In genomic region chr17:35833239-35833751, GRCm38 (mm10) we compare ENCODE assay signal across 8 mouse cellular contexts. TPM values are rescaled to one million over a fixed set of nuclear protein-coding genes. Genes with fewer than 3 reads are reported as not detected.
DNase-seq lines count a peak whose midpoint lies in the region; ATAC-seq lines count a peak whose summit lies in the region.
"Had no signal": no experiment of that assay in that cellular context is flagged by ENCODE, and none has a peak within 500 bp of the region (broad histone marks: within the 10 kb centered on the region; RNA-seq: fewer than 3 reads in every experiment).

No protein-coding gene starts in this region.

- 28% methylated on average over 5 of the region's 5 CpGs for WGBS in hindbrain, embryonic 10.5 days
- WGBS in hindbrain, embryonic 16.5 days = 24% methylated on average over 5 of the region's 5 CpGs
- whole genome bisulfite sequencing in embryonic facial prominence, embryonic 10.5 days = 26% methylated on average over 5 of the region's 5 CpGs
- WGBS in midbrain, embryonic 11.5 days = 25% methylated on average over 5 of the region's 5 CpGs

- H3K9ac ChIP-seq in hindbrain, embryonic 16.5 days (ENCODE audit: low read depth, low read length) = no peak overlapping the region
- no peak overlapping the region for H3K9ac ChIP-seq in midbrain, embryonic 11.5 days (ENCODE audit: low read length)

- H3K4me1 ChIP-seq in hindbrain, embryonic 10.5 days (replicated peaks) = peaks cover 42% of the 10 kb centered on the region
- H3K4me1 ChIP-seq in hindbrain, embryonic 16.5 days (ENCODE audit: control insufficient read depth, insufficient read depth, low read depth, low read length) = peaks cover 35% of the 10 kb centered on the region
- peaks cover 37% of the 10 kb centered on the region for H3K4me1 ChIP-seq in embryonic facial prominence, embryonic 10.5 days
- H3K4me1 ChIP-seq in midbrain, embryonic 11.5 days (ENCODE audit: control insufficient read depth, insufficient read depth, low read length) = peaks cover 23% of the 10 kb centered on the region

- H3K27me3 ChIP-seq in hindbrain, embryonic 10.5 days (ENCODE audit: insufficient read depth, poor library complexity, severe bottlenecking) = no peaks in the 10 kb centered on the region
- H3K27me3 ChIP-seq in hindbrain, embryonic 16.5 days (replicated peaks; ENCODE audit: control insufficient read depth, insufficient read depth, low read length) = no peaks in the 10 kb centered on the region
- H3K27me3 ChIP-seq in embryonic facial prominence, embryonic 10.5 days (replicated peaks; ENCODE audit: low read depth, poor library complexity, severe bottlenecking) = no peaks in the 10 kb centered on the region
- H3K27me3 ChIP-seq in midbrain, embryonic 11.5 days (ENCODE audit: control insufficient read depth, insufficient read depth, low read length) = no peaks in the 10 kb centered on the region

- H3K36me3 ChIP-seq in hindbrain, embryonic 10.5 days = peaks cover 81% of the 10 kb centered on the region
- peaks cover 35% of the 10 kb centered on the region for H3K36me3 ChIP-seq in hindbrain, embryonic 16.5 days (ENCODE audit: control insufficient read depth, insufficient read depth, low read length)
- peaks cover 80% of the 10 kb centered on the region for H3K36me3 ChIP-seq in embryonic facial prominence, embryonic 10.5 days (replicated peaks)
- peaks cover 31% of the 10 kb centered on the region for H3K36me3 ChIP-seq in midbrain, embryonic 11.5 days (ENCODE audit: control insufficient read depth, insufficient read depth, low read length)

- no peak for ATAC-seq in hindbrain, embryonic 16.5 days
- no peak for ATAC-seq in midbrain, embryonic 11.5 days (ENCODE audit: low FRiP score)

- DNase-seq in hindbrain, embryonic 10.5 days (ENCODE audit: low spot score) = peak; percentile 39
- DNase-seq in MN1 (ENCODE audit: low spot score) = peak; percentile 50
- DNase-seq in embryonic facial prominence, embryonic 10.5 days (ENCODE audit: low spot score) = no peak
- DNase-seq in midbrain, embryonic 11.5 days (ENCODE audit: low spot score, missing footprints) = peak; percentile 88
- no peak for DNase-seq in testis, postnatal 14 days (ENCODE audit: low spot score)
- DNase-seq in layer of hippocampus, postnatal 25 days (ENCODE audit: extremely low spot score in 1 of 2, low spot score in 1 of 2) = no peak

- peak overlapping the region; percentile 90; the same call in 1 of the 2 replicates for H3K4me3 ChIP-seq in hindbrain, embryonic 10.5 days
- no peak overlapping the region for H3K4me3 ChIP-seq in hindbrain, embryonic 16.5 days (ENCODE audit: low read length)
- H3K4me3 ChIP-seq in embryonic facial prominence, embryonic 10.5 days = peak overlapping the region; percentile 70; the same call in 1 of the 2 replicates
- no peak overlapping the region for H3K4me3 ChIP-seq in midbrain, embryonic 11.5 days (ENCODE audit: low read depth, low read length)
- H3K4me3 ChIP-seq: layer of hippocampus, adult 2 months had no signal

- no peaks in the 10 kb centered on the region for H3K9me3 ChIP-seq in hindbrain, embryonic 10.5 days
- no peaks in the 10 kb centered on the region for H3K9me3 ChIP-seq in hindbrain, embryonic 16.5 days (ENCODE audit: control insufficient read depth, low read length)
- no peaks in the 10 kb centered on the region for H3K9me3 ChIP-seq in embryonic facial prominence, embryonic 10.5 days
- no peaks in the 10 kb centered on the region for H3K9me3 ChIP-seq in midbrain, embryonic 11.5 days (ENCODE audit: control insufficient read depth, low read length)

- H3K27ac ChIP-seq in hindbrain, embryonic 10.5 days = no peak overlapping the region
- no peak overlapping the region for H3K27ac ChIP-seq in hindbrain, embryonic 16.5 days (ENCODE audit: low read depth, low read length)
- no peak overlapping the region for H3K27ac ChIP-seq in embryonic facial prominence, embryonic 10.5 days (replicated peaks)
- H3K27ac ChIP-seq in midbrain, embryonic 11.5 days (ENCODE audit: low read depth, low read length) = no peak overlapping the region
- H3K27ac ChIP-seq: layer of hippocampus, adult 2 months had no signal

- no peak overlapping the region for H3K4me2 ChIP-seq in hindbrain, embryonic 16.5 days (ENCODE audit: low read length)
- no peak overlapping the region for H3K4me2 ChIP-seq in midbrain, embryonic 11.5 days

RNA-seq across cellular contexts. Expression of gene Tubb5, which starts 4.8 kb away (rescaled TPM):
- 1,604 and 1,655 TPM in 2 replicates for polyA plus RNA-seq in hindbrain, embryonic 10.5 days (2016; fragmentation: Nextera tagmentation; extraction: Ambion mirVana)
- polyA plus RNA-seq in hindbrain, embryonic 16.5 days (2015; fragmentation: Nextera tagmentation; extraction: Ambion mirVana) = 1,705 and 1,762 TPM in 2 replicates
- 1,654 and 1,662 TPM in 2 replicates for polyA plus RNA-seq in embryonic facial prominence, embryonic 10.5 days (2016; fragmentation: Nextera tagmentation; extraction: Ambion mirVana)
- 1,522 and 1,543 TPM in 2 replicates for polyA plus RNA-seq in midbrain, embryonic 11.5 days (2014; fragmentation: Nextera tagmentation; extraction: Ambion mirVana)
- total RNA-seq in layer of hippocampus, postnatal 25 days (2021) = 100 to 1,000 TPM; 381 to 413 TPM

RNA-seq across cellular contexts. Expression of gene Mdc1, which starts 8.0 kb away (rescaled TPM):
- 18.3 and 20.7 TPM in 2 replicates for polyA plus RNA-seq in hindbrain, embryonic 10.5 days (2016; fragmentation: Nextera tagmentation; extraction: Ambion mirVana)
- 9.3 and 11.2 TPM in 2 replicates for polyA plus RNA-seq in hindbrain, embryonic 16.5 days (2015; fragmentation: Nextera tagmentation; extraction: Ambion mirVana)
- 18.4 and 21.2 TPM in 2 replicates for polyA plus RNA-seq in embryonic facial prominence, embryonic 10.5 days (2016; fragmentation: Nextera tagmentation; extraction: Ambion mirVana)
- polyA plus RNA-seq in midbrain, embryonic 11.5 days (2014; fragmentation: Nextera tagmentation; extraction: Ambion mirVana) = 19.4 and 21.5 TPM in 2 replicates
- 10 to 100 TPM; 12.1 to 16.5 TPM for total RNA-seq in layer of hippocampus, postnatal 25 days (2021)

RNA-seq across cellular contexts. Expression of gene Flot1, which starts 10.3 kb away (rescaled TPM):
- 58.4 and 63.7 TPM in 2 replicates for polyA plus RNA-seq in hindbrain, embryonic 10.5 days (2016; fragmentation: Nextera tagmentation; extraction: Ambion mirVana)
- polyA plus RNA-seq in hindbrain, embryonic 16.5 days (2015; fragmentation: Nextera tagmentation; extraction: Ambion mirVana) = 131 and 150 TPM in 2 replicates
- polyA plus RNA-seq in embryonic facial prominence, embryonic 10.5 days (2016; fragmentation: Nextera tagmentation; extraction: Ambion mirVana) = 45.9 and 49.2 TPM in 2 replicates
- polyA plus RNA-seq in midbrain, embryonic 11.5 days (2014; fragmentation: Nextera tagmentation; extraction: Ambion mirVana) = 46.9 and 47.4 TPM in 2 replicates
- total RNA-seq in layer of hippocampus, postnatal 25 days (2021) = 100 to 1,000 TPM; 122 to 132 TPM

RNA-seq across cellular contexts. Expression of gene Ier3, which starts 11.8 kb away (rescaled TPM):
- polyA plus RNA-seq in hindbrain, embryonic 10.5 days (2016; fragmentation: Nextera tagmentation; extraction: Ambion mirVana) = 3.8 and 4.8 TPM in 2 replicates
- polyA plus RNA-seq in hindbrain, embryonic 16.5 days (2015; fragmentation: Nextera tagmentation; extraction: Ambion mirVana) = 14.5 and 17.2 TPM in 2 replicates
- 3.7 and 4.4 TPM in 2 replicates for polyA plus RNA-seq in embryonic facial prominence, embryonic 10.5 days (2016; fragmentation: Nextera tagmentation; extraction: Ambion mirVana)
- polyA plus RNA-seq in midbrain, embryonic 11.5 days (2014; fragmentation: Nextera tagmentation; extraction: Ambion mirVana) = 2.5 and 4.0 TPM in 2 replicates
- 1 to 10 TPM; 3.2 to 5.1 TPM for total RNA-seq in layer of hippocampus, postnatal 25 days (2021)

RNA-seq across cellular contexts. Expression of gene Nrm, which starts 27.8 kb away (rescaled TPM):
- polyA plus RNA-seq in hindbrain, embryonic 10.5 days (2016; fragmentation: Nextera tagmentation; extraction: Ambion mirVana) = 70.1 and 75.9 TPM in 2 replicates
- 20.8 and 22.3 TPM in 2 replicates for polyA plus RNA-seq in hindbrain, embryonic 16.5 days (2015; fragmentation: Nextera tagmentation; extraction: Ambion mirVana)
- polyA plus RNA-seq in embryonic facial prominence, embryonic 10.5 days (2016; fragmentation: Nextera tagmentation; extraction: Ambion mirVana) = 64.6 and 65.1 TPM in 2 replicates
- polyA plus RNA-seq in midbrain, embryonic 11.5 days (2014; fragmentation: Nextera tagmentation; extraction: Ambion mirVana) = 59.8 and 61.0 TPM in 2 replicates
- total RNA-seq in layer of hippocampus, postnatal 25 days (2021) = 1 to 10 TPM; 2.1 to 3.5 TPM

Comparison
In these comparisons a context has a peak if more than half of its experiments do, and no peak if none do; other contexts are left out.
1. H3K4me3 ChIP-seq: peak in hindbrain, embryonic 10.5 days (single experiment) and embryonic facial prominence, embryonic 10.5 days (single experiment); none in hindbrain, embryonic 16.5 days (single experiment) and midbrain, embryonic 11.5 days (single experiment).
2. DNase-seq: peak in hindbrain, embryonic 10.5 days (single experiment), MN1 (single experiment) and midbrain, embryonic 11.5 days (single experiment); none in embryonic facial prominence, embryonic 10.5 days (single experiment), testis, postnatal 14 days (single experiment) and layer of hippocampus, postnatal 25 days (0 of 2).